Mouse (Mus musculus) E14TG2a.4 (cell line): ENCODE measurements at regions not wholly inside any gene's neighbourhood (a gene's known extent, or its start where the extent isn't known, plus 50 kb on each side); places are given as distances from the start of the nearest gene placed in this dataset.

Source experiments
- CTCF ChIP-seq: conservative IDR thresholded peaks from 2 replicates; pipeline ENCODE4 v1.5.1; 2014; ENCODE audit warnings: low read length
- NANOG ChIP-seq: IDR thresholded peaks from 2 replicates; pipeline ENCODE4 v1.6.1; 2014; ENCODE audit warnings: borderline replicate concordance, low read length, mixed read lengths
- POU5F1 ChIP-seq: IDR thresholded peaks from 2 replicates; pipeline ENCODE4 v1.6.1; 2014; ENCODE audit warnings: low read length, borderline replicate concordance

DNA sequence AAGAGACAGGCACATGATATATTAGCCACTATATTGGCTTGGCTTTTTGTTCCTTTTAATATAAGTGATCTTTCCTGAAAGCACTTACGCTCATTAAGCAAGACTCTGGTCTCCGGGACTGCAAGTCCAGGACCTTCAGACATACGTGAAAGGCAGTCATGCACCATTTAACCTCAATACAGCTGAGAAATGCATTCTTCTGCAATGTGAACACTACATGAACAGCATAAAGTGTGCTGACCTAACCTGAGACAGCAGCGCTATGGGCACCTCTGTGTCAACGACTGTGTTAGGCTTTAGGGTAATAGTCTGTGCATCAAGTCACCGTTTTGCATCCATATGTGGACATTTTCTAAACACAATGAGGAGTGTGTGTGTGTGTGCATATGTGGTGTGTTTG lies 137.3 kb downstream of the Gm11146 start:
- no peak for TF ChIP-seq NANOG
- TF ChIP-seq CTCF, result no peak
- no peak for TF ChIP-seq POU5F1
